Mouse (Mus musculus) intestine, embryonic 15.5 days (tissue): ENCODE results near the gene Cd3e. TPM values are rescaled to one million over a fixed set of nuclear protein-coding genes. Genes with fewer than 3 reads are reported as not detected.
"Not testable (repeated sequence)": the region's sequence is repeated elsewhere in the genome, so short reads cannot be mapped to it uniquely, and the experiment has no call there.

Source experiments
- ATAC-seq: fragments of 200-750 bp; cut with Nextera tagmentation; 2 replicates; pipeline ENCODE4 v1.8.0; 2017; ENCODE audit warnings: moderate TSS enrichment, moderate library complexity
- H3K27ac ChIP-seq: fragments of 300-500 bp; sonication (generic); 2 replicates; pipeline ENCODE4 v1.5.1; 2015; ENCODE audit warnings: mild to moderate bottlenecking, inconsistent platforms
- H3K27me3 ChIP-seq: fragments of 300-500 bp; sonication (generic); replicated peaks from 2 replicates; pipeline ENCODE4 v1.6.1; 2015; ENCODE audit warnings: inconsistent platforms
- H3K36me3 ChIP-seq: fragments of 300-500 bp; sonication (generic); 2 replicates; pipeline ENCODE4 v1.6.1; 2015; ENCODE audit warnings: inconsistent platforms
- H3K4me1 ChIP-seq: fragments of 300-500 bp; sonication (generic); replicated peaks from 2 replicates; pipeline ENCODE4 v1.6.1; 2015; ENCODE audit warnings: inconsistent platforms
- H3K4me2 ChIP-seq: fragments of 300-500 bp; sonication (generic); replicated peaks from 2 replicates; pipeline ENCODE4 v1.6.1; 2015; ENCODE audit warnings: mild to moderate bottlenecking, inconsistent platforms
- H3K4me3 ChIP-seq: fragments of 300-500 bp; sonication (generic); replicated peaks from 2 replicates; pipeline ENCODE4 v1.5.1; 2015; ENCODE audit warnings: inconsistent platforms
- H3K9ac ChIP-seq: fragments of 300-500 bp; sonication (generic); 2 replicates; pipeline ENCODE4 v1.6.1; 2015; ENCODE audit warnings: inconsistent platforms
- H3K9me3 ChIP-seq: fragments of 300-500 bp; sonication (generic); 2 replicates; pipeline ENCODE4 v1.6.1; 2016; ENCODE audit warnings: inconsistent platforms
- WGBS: fragments of 180-500 bp; shearing (Covaris S2); methylation state at CpG from one replicate; pipeline ENCODE4 v1.1.7; 2015; 5-methylcytosine and 5-hydroxymethylcytosine counted together
- polyA plus RNA-seq: library from polyadenylated mRNA; unstranded; fragments of >200 nt; fragmentation: Nextera tagmentation; extraction: Ambion mirVana; gene quantifications from 2 replicates; pipeline ENCODE4 v1.2.1, GENCODE M21; 2015

The Cd3e gene
- polyA plus RNA-seq, 1 experiment from 2014 or later = 1.4 TPM

- 17% methylated on average over 14 of the region's 14 CpGs for WGBS
- Histone ChIP-seq H3K4me2 (peak overlapping the region; percentile 55), H3K36me3 (no peaks in the 10 kb centered on the region), H3K9me3 (no peaks in the 10 kb centered on the region), H3K4me1 (0 out of 2 replicates have a peak, but pooled peaks cover 3% of the 10 kb centered on the region), H3K27ac (no peak overlapping the region), H3K4me3 (no peak overlapping the region), H3K9ac (0 out of 2 replicates have a peak overlapping the region, but pooled peaks have one; percentile 13), H3K27me3 (peaks cover 15% of the 10 kb centered on the region)
- ATAC-seq = no peak
These were observed 30.8 kb upstream of the Cd3e start for GRCm38 (mm10) chr9:45040066-45040845.

GRCm38 (mm10) chr9:45039499-45039898, 30.1 kb upstream of the Cd3e start, which contains the start of gene Mpzl2:
Gene Mpzl2, plus strand, starts transcription at chr9:45039799.
- Histone ChIP-seq H3K4me1 (0 out of 2 replicates have a peak, but pooled peaks cover 3% of the 10 kb centered on the region), H3K27me3 (peaks cover 15% of the 10 kb centered on the region), H3K9me3 (no peaks in the 10 kb centered on the region), H3K27ac (no peak within 1 kb of the TSS), H3K9ac (0 out of 2 replicates have a peak within 1 kb of the TSS, but pooled peaks have one; percentile 13), H3K4me2 (peak within 1 kb of the TSS; percentile 55), H3K36me3 (no peaks in the 10 kb centered on the region), H3K4me3 (no peak within 1 kb of the TSS)
- WGBS = 47% methylated on average over 5 of the region's 5 CpGs
- no peak for ATAC-seq

GRCm38 (mm10) chr9:45037803-45038202, 28.4 kb upstream of the Cd3e start:
- 86% methylated on average over 1 of the region's 1 CpGs for WGBS
- not testable (repeated sequence) for H3K4me3 ChIP-seq, ATAC-seq

DNA sequence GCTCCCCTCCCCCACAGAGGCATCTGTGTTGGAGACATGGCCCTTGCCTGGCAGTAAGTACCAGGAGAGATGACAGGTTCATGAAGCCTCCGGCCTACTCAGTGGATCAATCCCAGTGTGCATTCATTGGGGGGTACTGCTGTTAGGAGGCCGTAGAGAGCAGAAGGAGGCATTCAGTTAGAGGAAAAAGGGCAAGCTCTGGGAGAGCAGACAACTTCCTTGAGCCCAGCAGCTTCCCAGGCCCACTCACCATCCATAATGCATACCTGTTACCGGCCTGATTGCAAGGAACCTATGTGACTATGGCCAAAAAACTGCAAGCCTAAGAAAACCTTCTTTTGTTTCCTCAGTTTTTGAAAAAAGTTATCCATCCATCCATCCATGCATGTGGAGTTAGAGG, 25.1 kb upstream of the Cd3e start:
- no peak for ATAC-seq
- WGBS = 81% methylated on average over 3 of the region's 3 CpGs
- no peak overlapping the region for H3K27ac ChIP-seq

More at GRCm38 (mm10) chr9:45037803-45038202, 28.4 kb upstream of the Cd3e start:
- not testable (repeated sequence) for H3K36me3 ChIP-seq, H3K9me3 ChIP-seq, H3K27ac ChIP-seq, H3K27me3 ChIP-seq, H3K9ac ChIP-seq, H3K4me1 ChIP-seq, H3K4me2 ChIP-seq

GRCm38 (mm10) chr9:45032261-45032660, 22.8 kb upstream of the Cd3e start:
- no peak overlapping the region for H3K4me2 ChIP-seq

More for the DNA sequence above, 25.1 kb upstream of the Cd3e start:
- H3K36me3 ChIP-seq = no peaks in the 10 kb centered on the region
- H3K9me3 ChIP-seq = no peaks in the 10 kb centered on the region
- no peaks in the 10 kb centered on the region for H3K27me3 ChIP-seq
- H3K4me1 ChIP-seq = no peaks in the 10 kb centered on the region
- no peak overlapping the region for H3K9ac ChIP-seq
- H3K4me3 ChIP-seq = no peak overlapping the region
- H3K4me2 ChIP-seq = no peak overlapping the region

DNA sequence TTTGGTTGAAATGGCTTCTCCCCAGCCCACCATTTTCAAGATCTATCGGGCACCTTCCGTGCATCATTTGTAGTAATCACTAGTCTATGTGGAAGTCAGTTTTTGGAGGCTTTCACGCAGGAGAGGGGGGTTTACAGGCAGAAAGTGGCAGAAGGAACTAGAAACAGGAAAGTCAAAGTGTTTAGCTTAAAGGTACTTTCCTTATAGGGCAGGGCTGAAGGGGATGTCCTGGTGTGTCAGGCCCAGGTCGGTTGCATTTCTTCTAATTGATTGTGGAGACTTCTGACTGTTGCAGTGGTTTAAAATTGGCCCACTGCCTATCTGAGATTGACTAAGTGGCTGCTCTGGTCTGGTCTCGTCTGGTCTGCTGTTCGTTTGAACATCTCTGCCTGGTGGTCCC, 20.9 kb upstream of the Cd3e start:
- no peaks in the 10 kb centered on the region for H3K36me3 ChIP-seq
- H3K4me1 ChIP-seq = no peaks in the 10 kb centered on the region
- no peaks in the 10 kb centered on the region for H3K9me3 ChIP-seq
- H3K4me2 ChIP-seq = no peak overlapping the region
- 60% methylated on average over 6 of the region's 6 CpGs for WGBS
- H3K9ac ChIP-seq = no peak overlapping the region
- H3K4me3 ChIP-seq = no peak overlapping the region
- no peak for ATAC-seq
- H3K27me3 ChIP-seq = no peaks in the 10 kb centered on the region
- no peak overlapping the region for H3K27ac ChIP-seq

More at GRCm38 (mm10) chr9:45032261-45032660, 22.8 kb upstream of the Cd3e start:
- Histone ChIP-seq H3K9ac (no peak overlapping the region), H3K9me3 (no peaks in the 10 kb centered on the region), H3K27me3 (no peaks in the 10 kb centered on the region), H3K4me3 (no peak overlapping the region), H3K4me1 (no peaks in the 10 kb centered on the region), H3K27ac (no peak overlapping the region), H3K36me3 (no peaks in the 10 kb centered on the region)
- ATAC-seq = no peak
- WGBS = 64% methylated on average over 2 of the region's 2 CpGs

DNA sequence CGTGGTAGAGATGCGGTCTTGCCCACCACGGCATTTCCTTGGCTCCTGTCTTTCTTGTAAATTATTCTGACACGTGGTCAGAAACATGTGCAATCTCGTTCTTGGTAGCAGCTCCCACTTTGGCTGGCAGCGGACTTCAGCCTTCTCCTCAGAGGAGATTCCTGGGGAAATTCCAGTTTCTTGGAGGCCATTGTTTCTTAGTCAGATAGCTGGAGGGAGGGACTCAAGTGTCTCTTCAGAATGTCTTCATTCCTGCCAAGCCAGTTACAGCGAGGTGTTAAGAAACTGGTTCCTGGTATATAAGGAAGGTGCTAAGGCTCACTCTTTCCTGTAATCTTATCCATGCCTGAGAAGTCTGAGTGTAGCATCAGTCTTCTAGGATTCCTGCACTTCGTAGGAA, 17.9 kb upstream of the Cd3e start:
- no peak overlapping the region for H3K4me2 ChIP-seq
- no peaks in the 10 kb centered on the region for H3K4me1 ChIP-seq
- no peak overlapping the region for H3K9ac ChIP-seq
- no peaks in the 10 kb centered on the region for H3K27me3 ChIP-seq
- no peaks in the 10 kb centered on the region for H3K36me3 ChIP-seq
- H3K4me3 ChIP-seq = no peak overlapping the region
- H3K27ac ChIP-seq = no peak overlapping the region
- no peaks in the 10 kb centered on the region for H3K9me3 ChIP-seq
- WGBS = 67% methylated on average over 8 of the region's 8 CpGs
- ATAC-seq = no peak

- Histone ChIP-seq H3K27ac (no peak overlapping the region), H3K4me2 (no peak overlapping the region), H3K27me3 (no peaks in the 10 kb centered on the region), H3K36me3 (no peaks in the 10 kb centered on the region), H3K4me1 (no peaks in the 10 kb centered on the region), H3K9me3 (no peaks in the 10 kb centered on the region), H3K4me3 (no peak overlapping the region), H3K9ac (no peak overlapping the region)
- 75% methylated on average over 2 of the region's 2 CpGs for WGBS
- no peak for ATAC-seq
These were observed 14.8 kb upstream of the Cd3e start for GRCm38 (mm10) chr9:45024187-45024586.

GRCm38 (mm10) chr9:45023638-45024037, 14.2 kb upstream of the Cd3e start:
- Histone ChIP-seq H3K27ac (no peak overlapping the region), H3K4me3 (no peak overlapping the region), H3K4me2 (no peak overlapping the region), H3K36me3 (no peaks in the 10 kb centered on the region), H3K9ac (no peak overlapping the region), H3K4me1 (no peaks in the 10 kb centered on the region), H3K27me3 (no peaks in the 10 kb centered on the region), H3K9me3 (no peaks in the 10 kb centered on the region)
- no peak for ATAC-seq
- 56% methylated on average over 3 of the region's 3 CpGs for WGBS

GRCm38 (mm10) chr9:45022800-45023199, 13.4 kb upstream of the Cd3e start:
- H3K27me3 ChIP-seq = no peaks in the 10 kb centered on the region
- no peak overlapping the region for H3K27ac ChIP-seq
- WGBS = 12% methylated on average over 3 of the region's 3 CpGs
- H3K9me3 ChIP-seq = no peaks in the 10 kb centered on the region
- no peak overlapping the region for H3K4me2 ChIP-seq
- H3K4me1 ChIP-seq = no peaks in the 10 kb centered on the region
- no peak overlapping the region for H3K4me3 ChIP-seq
- ATAC-seq = no peak
- no peak overlapping the region for H3K9ac ChIP-seq
- no peaks in the 10 kb centered on the region for H3K36me3 ChIP-seq

- no peaks in the 10 kb centered on the region for H3K27me3 ChIP-seq
- no peak for ATAC-seq
- H3K9me3 ChIP-seq = no peaks in the 10 kb centered on the region
- no peak overlapping the region for H3K4me2 ChIP-seq
- H3K4me1 ChIP-seq = no peaks in the 10 kb centered on the region
- H3K9ac ChIP-seq = no peak overlapping the region
- no peaks in the 10 kb centered on the region for H3K36me3 ChIP-seq
- 76% methylated on average over 11 of the region's 11 CpGs for WGBS
- H3K27ac ChIP-seq = no peak overlapping the region
- H3K4me3 ChIP-seq = no peak overlapping the region
These were observed 8.6 kb upstream of the Cd3e start for GRCm38 (mm10) chr9:45018031-45018430.

GRCm38 (mm10) chr9:45015841-45016240, 6.4 kb upstream of the Cd3e start:
- no peaks in the 10 kb centered on the region for H3K27me3 ChIP-seq
- no peak overlapping the region for H3K9ac ChIP-seq
- no peaks in the 10 kb centered on the region for H3K9me3 ChIP-seq
- no peak overlapping the region for H3K27ac ChIP-seq
- H3K4me1 ChIP-seq = no peaks in the 10 kb centered on the region
- ATAC-seq = no peak
- no peaks in the 10 kb centered on the region for H3K36me3 ChIP-seq
- WGBS = 58% methylated on average over 3 of the region's 3 CpGs
- no peak overlapping the region for H3K4me2 ChIP-seq
- H3K4me3 ChIP-seq = no peak overlapping the region

GRCm38 (mm10) chr9:45014879-45015278, 5.5 kb upstream of the Cd3e start:
- Histone ChIP-seq H3K27me3 (no peaks in the 10 kb centered on the region), H3K4me2 (no peak overlapping the region), H3K27ac (no peak overlapping the region), H3K4me1 (no peaks in the 10 kb centered on the region), H3K36me3 (no peaks in the 10 kb centered on the region), H3K4me3 (no peak overlapping the region), H3K9me3 (no peaks in the 10 kb centered on the region), H3K9ac (no peak overlapping the region)
- ATAC-seq = no peak
- WGBS = 48% methylated on average over 2 of the region's 2 CpGs
